Mouse (Mus musculus) testis, adult 2 months (tissue): Measurements from ENCODE around the gene Rpp25.

Source experiments
- CTCF ChIP-seq: fragments of 200-500 bp; IDR thresholded peaks from 2 replicates; pipeline ENCODE4 v1.5.1; 2012; ENCODE audit warnings: low read depth, mild to moderate bottlenecking, inconsistent platforms, low read length, moderate library complexity; ENCODE audit not compliant: control insufficient read depth, insufficient read depth, insufficient replicate concordance
- POLR2A ChIP-seq: fragments of 200-500 bp; IDR thresholded peaks from 2 replicates; pipeline ENCODE4 v1.6.1; 2012; ENCODE audit warnings: low read depth, mild to moderate bottlenecking, inconsistent platforms, low read length, moderate library complexity; ENCODE audit not compliant: control insufficient read depth

DNA sequence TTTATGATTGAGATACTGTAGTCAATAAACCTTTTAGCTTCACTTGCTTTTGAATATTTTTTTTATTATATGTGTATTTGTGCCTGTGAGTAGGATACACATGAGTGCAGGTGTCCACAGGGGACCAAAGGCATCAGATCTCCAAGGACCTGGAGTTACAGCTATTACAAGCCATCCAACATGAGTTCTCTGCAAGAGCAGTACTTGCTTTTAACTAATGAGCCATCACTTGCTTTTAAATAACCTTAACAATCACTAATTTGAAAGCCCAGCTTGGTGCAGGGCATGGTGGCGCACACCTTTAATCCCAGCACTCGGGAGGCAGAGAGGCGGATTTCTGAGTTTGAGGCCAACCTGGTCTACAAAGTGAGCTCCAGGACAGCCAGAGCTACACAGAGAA is 50.9 kb downstream of the Rpp25 start:
- TF ChIP-seq CTCF = no peak
- no peak for TF ChIP-seq POLR2A
